Mouse (Mus musculus) brain, adult 10 weeks (tissue): Measurements from ENCODE around the gene AU022751. TPM values are rescaled to one million over a fixed set of nuclear protein-coding genes. Genes with fewer than 3 reads are reported as not detected.

Source experiments
- polyA plus RNA-seq: library from polyadenylated mRNA; stranded (reverse); fragments of 350-450 nt; fragmentation: Illumina TruSeq; extraction: RNeasy Lipid Tissue Mini Kit (QIAGEN cat#74804); gene quantifications from one replicate; pipeline ENCODE4 v1.2.3, GENCODE M21; 2015; ENCODE audit warnings: low read depth, low replicate concordance

Gene AU022751
- polyA plus RNA-seq: not detected

DNA sequence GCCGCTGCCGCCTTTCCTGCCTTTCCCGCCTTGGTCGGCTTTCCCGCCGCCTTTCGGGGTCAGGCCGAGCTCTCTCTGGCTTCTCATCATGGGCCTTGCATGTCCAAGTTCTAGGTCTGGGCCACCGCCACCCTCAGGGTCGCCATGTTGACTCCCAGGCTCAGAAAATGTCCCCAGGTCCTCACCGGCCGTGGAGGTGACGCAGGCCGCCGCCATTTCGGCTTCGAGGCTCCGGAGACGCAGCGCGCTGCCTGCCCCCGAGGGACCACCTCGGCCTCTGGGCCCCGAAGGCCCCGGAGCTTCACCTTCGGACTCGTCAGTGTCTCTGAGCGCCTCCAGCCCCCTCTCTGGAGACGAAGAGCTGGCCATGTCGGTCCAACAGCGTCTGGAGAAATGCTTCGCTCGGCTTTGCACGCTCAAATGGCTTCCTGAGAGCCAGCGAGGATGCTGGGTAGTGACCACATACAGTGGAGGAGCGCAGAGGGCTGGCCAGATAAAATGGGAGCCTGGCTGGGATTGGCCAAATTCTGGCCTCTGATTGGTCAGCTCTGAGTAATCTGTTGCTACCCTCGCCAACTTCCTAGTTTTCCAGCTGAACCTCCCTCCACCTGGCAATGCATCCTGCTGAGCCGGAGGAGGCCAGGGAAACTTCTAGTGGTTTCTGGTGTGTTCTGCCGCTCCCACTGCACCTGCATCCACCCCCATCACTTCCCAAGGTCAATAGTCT is at the start of gene AU022751:
AU022751 (minus strand) TSS at position 466 of the 727 bp plus-strand sequence.

DNA sequence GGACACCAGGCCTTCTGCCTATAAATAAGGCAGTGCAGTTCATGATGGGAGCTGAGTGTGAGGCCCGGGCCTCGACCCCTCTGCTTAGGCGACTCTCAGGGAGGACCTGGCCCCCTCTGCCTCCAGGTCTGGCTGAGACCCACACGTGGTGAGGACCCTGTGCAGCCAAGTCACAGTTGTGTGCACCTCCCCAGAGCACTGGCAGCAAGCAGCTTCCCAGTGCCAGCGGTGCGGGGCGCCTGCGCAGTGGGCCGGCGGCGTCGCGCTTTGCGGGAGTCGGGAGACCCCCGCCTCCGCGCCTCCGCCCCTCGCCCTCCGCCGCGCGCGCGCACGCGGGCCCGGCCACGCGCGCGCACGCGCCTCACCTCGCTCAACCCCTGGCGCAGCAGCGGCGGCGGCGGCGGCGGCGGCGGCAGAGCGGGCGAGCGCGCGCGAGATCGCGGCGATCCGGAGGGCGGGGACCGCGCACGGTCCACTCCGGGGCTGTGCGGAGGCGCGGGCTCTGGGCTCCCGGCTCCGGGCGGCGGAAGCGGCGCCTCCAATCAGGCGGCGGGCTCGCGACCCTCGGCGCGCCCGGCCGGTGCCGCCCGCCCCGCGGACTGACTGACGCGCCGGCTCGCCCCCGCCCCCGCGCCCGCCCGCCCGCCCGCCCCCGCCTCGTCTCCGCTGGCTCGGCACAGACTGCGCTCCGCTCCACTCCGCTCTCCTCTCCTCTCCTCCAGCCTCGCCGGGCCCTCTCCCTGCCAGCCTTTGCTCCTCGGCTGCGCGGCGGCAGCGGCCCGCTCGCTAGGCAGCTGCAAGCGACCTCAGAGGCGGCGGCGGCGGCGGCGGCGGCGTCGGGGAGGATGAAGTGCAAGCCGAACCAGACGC is 35.9 kb downstream of the AU022751 start, which contains the start of gene Nudt11:
Nudt11 (plus strand) TSS at position 388 of the 870 bp plus-strand sequence.

Other genes starting within 250 kb of the AU022751 start
- gene Nudt11, start 36.0 kb downstream of the AU022751 start, polyA plus RNA-seq: 22.2 TPM
- gene Nudt10, start 89.6 kb upstream of the AU022751 start, polyA plus RNA-seq: 25.6 TPM
- gene Bmp15, start 237.3 kb upstream of the AU022751 start, polyA plus RNA-seq: not detected